Mouse (Mus musculus) intestine, embryonic 14.5 days (tissue): ENCODE measurements at regions not wholly inside any gene's neighbourhood (a gene's known extent, or its start where the extent isn't known, plus 50 kb on each side); places are given as distances from the start of the nearest gene placed in this dataset.

Source experiments
- ATAC-seq: fragments of 200-750 bp; cut with Nextera tagmentation; replicated peaks from 2 replicates; pipeline ENCODE4 v1.8.0; 2017; ENCODE audit warnings: low read depth, moderate number of reproducible peaks, moderate TSS enrichment, moderate library complexity; ENCODE audit not compliant: low FRiP score, low TSS enrichment
- DNase-seq: peaks from one replicate; pipeline ENCODE4 v3.0.0-alpha.2; 2018; ENCODE audit warnings: low spot score
- H3K27ac ChIP-seq: fragments of 300-500 bp; sonication (generic); 2 replicates; pipeline ENCODE4 v1.5.1; 2014; ENCODE audit warnings: low read depth, mild to moderate bottlenecking, control low read depth
- H3K27me3 ChIP-seq: fragments of 300-500 bp; sonication (generic); replicated peaks from 2 replicates; pipeline ENCODE4 v1.6.1; 2014; ENCODE audit warnings: low read length, control low read depth; ENCODE audit not compliant: control insufficient read depth, insufficient read depth
- H3K36me3 ChIP-seq: fragments of 300-500 bp; sonication (generic); 2 replicates; pipeline ENCODE4 v1.6.1; 2014; ENCODE audit warnings: low read length, control low read depth; ENCODE audit not compliant: control insufficient read depth, insufficient read depth
- H3K4me1 ChIP-seq: fragments of 300-500 bp; sonication (generic); replicated peaks from 2 replicates; pipeline ENCODE4 v1.6.1; 2014; ENCODE audit warnings: low read length, control low read depth, mixed read lengths; ENCODE audit not compliant: control insufficient read depth, insufficient read depth
- H3K4me2 ChIP-seq: fragments of 300-500 bp; sonication (generic); 2 replicates; pipeline ENCODE4 v1.6.1; 2014; ENCODE audit warnings: low read length
- H3K4me3 ChIP-seq: fragments of 300-500 bp; sonication (generic); 2 replicates; pipeline ENCODE4 v1.5.1; 2014; ENCODE audit warnings: low read depth, low read length, control low read depth, mixed read lengths
- H3K9ac ChIP-seq: fragments of 300-500 bp; sonication (generic); 2 replicates; pipeline ENCODE4 v1.6.1; 2014; ENCODE audit warnings: mild to moderate bottlenecking, low read length
- H3K9me3 ChIP-seq: fragments of 300-500 bp; sonication (generic); 2 replicates; pipeline ENCODE4 v1.6.1; 2016; ENCODE audit warnings: low read length, control low read depth; ENCODE audit not compliant: control insufficient read depth
- WGBS: fragments of 180-500 bp; shearing (Covaris S2); extraction: QIAGEN DNeasy Blood & Tissue Kit; methylation state at CpG from one replicate; pipeline ENCODE4 v1.1.7; 2014; 5-methylcytosine and 5-hydroxymethylcytosine counted together

- WGBS: 18% methylated on average over 7 of the region's 7 CpGs
- Histone ChIP-seq H3K9ac (no peak overlapping the region), H3K27me3 (peaks cover 6% of the 10 kb centered on the region), H3K9me3 (no peaks in the 10 kb centered on the region), H3K4me1 (no peaks in the 10 kb centered on the region; the same call in 1 of the 2 replicates), H3K27ac (no peak overlapping the region), H3K4me3 (no peak overlapping the region), H3K36me3 (no peaks in the 10 kb centered on the region), H3K4me2 (no peak overlapping the region)
- ATAC-seq (no peak), DNase-seq (no peak)
Measured at GRCm38 (mm10) chr6:99884755-99885154, 158.6 kb upstream of the Prok2 start.

DNA sequence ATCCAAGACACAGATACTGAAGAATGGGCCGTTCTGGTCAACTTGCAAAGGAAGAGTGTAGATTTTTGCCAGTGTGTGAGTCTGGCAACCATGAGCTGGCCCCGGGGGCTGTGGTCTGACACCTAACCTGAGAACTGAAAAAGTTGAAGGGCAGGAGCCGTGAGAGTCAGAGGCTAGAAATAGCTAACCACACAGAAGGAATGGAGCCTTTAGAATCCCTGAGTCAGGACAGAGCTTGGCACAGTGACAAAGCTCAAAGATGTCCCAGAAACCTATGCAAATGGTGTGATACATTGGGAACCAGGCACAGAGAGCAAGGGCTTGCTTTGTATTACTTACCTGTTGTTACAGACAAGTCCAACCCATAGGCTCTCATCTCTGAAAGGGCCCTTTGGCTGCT lies 157.9 kb upstream of the Prok2 start:
- 73% methylated on average over 3 of the region's 3 CpGs for WGBS

DNA sequence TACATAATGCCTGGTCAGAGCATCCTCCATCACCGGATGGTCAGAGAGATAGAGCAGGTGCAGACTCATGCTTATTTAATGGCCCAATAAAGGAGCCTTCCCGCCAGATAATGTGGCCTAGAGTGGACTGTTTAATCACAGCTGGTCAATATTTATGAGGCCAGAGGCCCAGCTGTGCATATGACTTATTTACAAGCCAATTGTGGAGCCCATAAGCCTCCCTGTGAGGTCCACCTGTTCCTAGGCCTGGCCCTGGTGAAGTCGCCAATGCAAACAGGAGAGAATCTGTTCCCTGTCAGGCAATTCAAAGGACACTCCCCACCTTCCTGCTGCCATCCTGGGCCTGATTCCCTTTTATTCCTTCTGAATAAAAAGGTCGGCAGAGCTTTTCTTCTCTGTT lies 155.4 kb upstream of the Prok2 start:
- no peak overlapping the region for H3K4me3 ChIP-seq
- 33% methylated on average over 4 of the region's 4 CpGs for WGBS
- no peak for DNase-seq
- H3K27me3 ChIP-seq: no peaks in the 10 kb centered on the region
- H3K9me3 ChIP-seq: no peaks in the 10 kb centered on the region
- no peaks in the 10 kb centered on the region for H3K36me3 ChIP-seq
- ATAC-seq: no peak
- H3K4me1 ChIP-seq: no peaks in the 10 kb centered on the region
- H3K9ac ChIP-seq: no peak overlapping the region
- no peak overlapping the region for H3K4me2 ChIP-seq
- H3K27ac ChIP-seq: no peak overlapping the region

More for the DNA sequence above, 157.9 kb upstream of the Prok2 start:
- Histone ChIP-seq H3K4me3 (no peak overlapping the region), H3K9me3 (no peaks in the 10 kb centered on the region), H3K4me1 (no peaks in the 10 kb centered on the region; the same call in 1 of the 2 replicates), H3K4me2 (no peak overlapping the region), H3K27me3 (0 out of 2 replicates have a peak, but pooled peaks cover 3% of the 10 kb centered on the region), H3K36me3 (no peaks in the 10 kb centered on the region), H3K9ac (no peak overlapping the region), H3K27ac (no peak overlapping the region)
- ATAC-seq (no peak), DNase-seq (no peak)

DNA sequence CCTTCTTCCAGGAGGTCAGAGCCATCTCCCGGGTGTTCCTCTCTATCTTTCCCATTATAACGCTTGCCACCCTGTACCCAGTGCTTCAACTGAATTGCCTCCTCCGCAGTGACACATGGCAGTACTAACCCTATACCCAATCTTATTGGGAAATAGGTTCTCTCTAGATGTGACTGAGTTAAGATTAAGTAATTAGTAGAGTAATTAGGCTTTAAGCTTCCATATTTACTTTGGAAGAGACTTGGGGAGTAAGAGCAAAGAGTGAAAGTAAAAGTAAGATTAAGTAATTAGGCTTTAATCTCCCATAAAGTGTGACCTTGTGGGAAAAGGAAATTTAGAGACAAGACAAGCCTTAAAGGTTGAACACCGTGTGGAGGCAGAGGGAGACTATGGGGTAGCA lies 148.7 kb upstream of the Prok2 start:
- Histone ChIP-seq H3K36me3 (no peaks in the 10 kb centered on the region), H3K27ac (no peak overlapping the region), H3K9me3 (no peaks in the 10 kb centered on the region), H3K4me1 (no peaks in the 10 kb centered on the region), H3K27me3 (no peaks in the 10 kb centered on the region), H3K4me2 (no peak overlapping the region), H3K4me3 (no peak overlapping the region), H3K9ac (no peak overlapping the region)
- 85% methylated on average over 4 of the region's 4 CpGs for WGBS
- no peak for ATAC-seq
- DNase-seq: no peak

GRCm38 (mm10) chr6:99874029-99874428 lies 147.8 kb upstream of the Prok2 start:
- no peak overlapping the region for H3K9ac ChIP-seq
- H3K27ac ChIP-seq: no peak overlapping the region
- ATAC-seq (no peak), DNase-seq (no peak)
- 66% methylated on average over 4 of the region's 4 CpGs for WGBS
- H3K27me3 ChIP-seq: no peaks in the 10 kb centered on the region
- H3K9me3 ChIP-seq: no peaks in the 10 kb centered on the region
- no peak overlapping the region for H3K4me2 ChIP-seq
- H3K4me3 ChIP-seq: no peak overlapping the region
- H3K4me1 ChIP-seq: no peaks in the 10 kb centered on the region
- no peaks in the 10 kb centered on the region for H3K36me3 ChIP-seq

GRCm38 (mm10) chr6:99866061-99866460 lies 139.9 kb upstream of the Prok2 start:
- 69% methylated on average over 9 of the region's 9 CpGs for WGBS
- H3K9ac ChIP-seq: no peak overlapping the region
- no peak for ATAC-seq
- H3K4me2 ChIP-seq: no peak overlapping the region
- no peaks in the 10 kb centered on the region for H3K27me3 ChIP-seq
- no peaks in the 10 kb centered on the region for H3K36me3 ChIP-seq
- H3K9me3 ChIP-seq: no peaks in the 10 kb centered on the region
- no peaks in the 10 kb centered on the region for H3K4me1 ChIP-seq
- H3K27ac ChIP-seq: no peak overlapping the region
- DNase-seq: no peak
- H3K4me3 ChIP-seq: no peak overlapping the region

DNA sequence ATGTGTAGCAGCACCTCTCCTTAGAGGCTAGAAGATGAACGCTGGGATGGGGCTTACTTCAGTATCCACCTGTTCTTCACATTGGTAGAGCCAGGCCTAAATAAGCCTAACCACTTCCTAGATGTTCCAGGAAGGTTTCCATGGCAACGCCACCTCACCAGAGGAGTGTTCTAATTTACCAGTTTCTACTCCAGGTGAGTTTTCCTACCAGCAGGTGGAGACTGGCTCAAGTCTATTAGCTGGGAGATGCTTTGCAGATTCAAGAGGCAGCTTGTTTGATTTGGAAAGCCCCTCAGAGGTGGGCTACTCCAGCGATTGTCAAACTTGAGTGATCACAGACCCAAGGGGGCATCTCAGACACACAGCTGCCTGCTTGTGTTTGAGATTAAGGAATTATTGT lies 138.8 kb upstream of the Prok2 start:
- DNase-seq (peak; percentile 60), ATAC-seq (no peak)
- Histone ChIP-seq H3K9ac (no peak overlapping the region), H3K4me1 (no peaks in the 10 kb centered on the region), H3K4me3 (no peak overlapping the region), H3K9me3 (no peaks in the 10 kb centered on the region), H3K27me3 (no peaks in the 10 kb centered on the region), H3K27ac (no peak overlapping the region), H3K36me3 (no peaks in the 10 kb centered on the region), H3K4me2 (no peak overlapping the region)
- 53% methylated on average over 3 of the region's 3 CpGs for WGBS

DNA sequence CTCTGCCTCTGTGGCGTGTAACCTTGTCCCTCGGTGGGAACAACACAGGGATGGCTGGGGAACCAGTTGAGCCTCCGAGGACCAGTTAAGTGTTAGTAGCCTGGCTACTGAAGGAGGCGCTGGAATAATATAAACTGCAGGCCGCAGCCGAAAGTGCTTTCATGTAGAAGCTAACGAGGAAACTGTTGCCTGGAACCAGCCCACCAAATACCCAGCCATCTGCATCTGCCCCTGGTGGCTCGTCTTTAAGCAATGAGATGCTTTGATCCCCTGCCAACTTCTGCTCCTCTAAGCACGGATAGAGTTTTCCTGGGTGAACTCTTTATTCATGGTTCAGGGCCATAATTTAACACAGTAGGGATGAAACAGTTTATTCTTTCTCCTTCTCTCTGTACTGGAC lies 137.2 kb upstream of the Prok2 start:
- ATAC-seq (no peak), DNase-seq (no peak)
- Histone ChIP-seq H3K4me2 (no peak overlapping the region), H3K4me3 (no peak overlapping the region), H3K9ac (no peak overlapping the region), H3K27me3 (no peaks in the 10 kb centered on the region), H3K9me3 (no peaks in the 10 kb centered on the region), H3K27ac (no peak overlapping the region), H3K36me3 (no peaks in the 10 kb centered on the region), H3K4me1 (no peaks in the 10 kb centered on the region)
- 68% methylated on average over 9 of the region's 9 CpGs for WGBS

GRCm38 (mm10) chr6:99857411-99857810 lies 131.2 kb upstream of the Prok2 start:
- Histone ChIP-seq H3K36me3 (no peaks in the 10 kb centered on the region), H3K9ac (no peak overlapping the region), H3K27ac (no peak overlapping the region), H3K27me3 (no peaks in the 10 kb centered on the region), H3K4me2 (no peak overlapping the region), H3K4me1 (no peaks in the 10 kb centered on the region), H3K4me3 (no peak overlapping the region), H3K9me3 (no peaks in the 10 kb centered on the region)
- ATAC-seq: no peak
- DNase-seq: no peak
- 85% methylated on average over 6 of the region's 6 CpGs for WGBS
